Mouse (Mus musculus): ENCODE results near the gene Ftl1.
A peak's percentile ranks its signal among the peaks of the same experiment; 100 is the strongest.

The Ftl1 gene

DNA sequence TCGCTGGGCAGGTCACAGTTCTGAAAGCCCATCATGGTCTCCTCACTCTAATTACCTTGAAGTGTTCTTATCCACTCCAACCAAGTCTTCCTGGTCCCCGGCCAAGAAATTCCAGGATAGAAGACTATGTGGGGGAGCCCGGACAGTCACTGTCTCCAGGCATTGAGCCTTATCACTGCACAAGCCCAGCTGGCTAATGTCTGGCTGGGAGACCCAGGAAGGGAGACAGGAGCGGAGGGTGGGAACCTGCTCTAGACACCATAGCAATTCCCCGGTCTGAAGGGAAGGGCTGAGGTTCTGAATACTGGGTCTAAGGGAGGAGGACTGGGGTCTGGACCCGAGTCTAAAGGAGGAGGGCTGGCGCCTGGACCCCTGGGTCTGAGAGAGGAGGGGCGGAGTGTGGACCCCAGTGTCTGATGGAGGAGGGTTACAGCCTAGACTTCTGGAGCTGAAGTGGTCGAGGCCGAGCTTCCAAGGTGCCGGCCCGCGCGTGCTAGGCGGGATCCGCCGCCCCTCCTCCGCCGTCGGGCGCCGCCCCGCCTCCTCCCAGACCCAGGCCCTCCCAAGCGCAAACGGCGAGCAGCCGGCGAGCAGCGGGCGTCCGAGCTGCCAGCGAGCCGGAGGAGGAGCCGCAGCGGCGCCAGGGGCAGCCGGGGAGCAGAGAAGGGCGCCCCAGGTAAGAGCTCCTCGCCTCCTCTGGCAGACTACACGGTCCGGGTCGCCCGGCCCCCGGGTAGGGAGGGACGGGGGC lies 46.4 kb downstream of the Ftl1 start, which contains the start of gene Ntf5:
TSS of gene Ntf5 (plus strand) at position 583 of the 751 bp plus-strand sequence.
- DNase-seq (ENCODE audit: low spot score), result peak; percentile 61

- DNase-seq (ENCODE audit: low spot score), result no peak
Measured at GRCm38 (mm10) chr7:45412421-45412820, 47.3 kb downstream of the Ftl1 start.

GRCm38 (mm10) chr7:45409497-45410163 lies 50.1 kb downstream of the Ftl1 start:
- DNase-seq (ENCODE audit: low spot score), result no peak

GRCm38 (mm10) chr7:45408949-45409348 lies 50.7 kb downstream of the Ftl1 start:
- DNase-seq (ENCODE audit: low spot score), result no peak

GRCm38 (mm10) chr7:45408351-45408750 lies 51.3 kb downstream of the Ftl1 start:
- DNase-seq (ENCODE audit: low spot score), result no peak

Data from ovary, postnatal 36 days (tissue).